Mouse (Mus musculus): ENCODE measurements at regions not wholly inside any gene's neighbourhood (a gene's known extent, or its start where the extent isn't known, plus 50 kb on each side); places are given as distances from the start of the nearest gene placed in this dataset.
"Not testable (repeated sequence)": the region's sequence is repeated elsewhere in the genome, so short reads cannot be mapped to it uniquely, and the experiment has no call there.

DNA sequence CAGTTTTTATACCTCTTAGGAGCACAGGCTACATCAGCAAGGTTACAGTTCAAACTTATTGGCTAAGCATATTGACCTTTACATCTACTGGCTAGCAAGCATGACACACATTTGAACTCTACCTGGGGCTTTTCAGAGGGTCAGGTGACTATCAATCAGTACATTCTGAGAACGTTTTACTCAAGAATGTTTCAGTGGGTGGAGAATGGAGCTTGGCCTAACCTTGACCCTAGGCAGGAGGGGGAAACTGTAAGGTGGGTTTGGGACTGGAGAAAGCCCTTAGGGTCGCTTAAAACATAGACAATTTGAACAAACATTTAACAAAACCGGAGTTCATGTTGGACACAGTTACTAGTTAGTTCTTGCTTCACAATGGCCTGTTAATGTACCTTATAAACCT is 1330.1 kb upstream of the Adam24 start:
- no peak overlapping the region for H3K9ac ChIP-seq (ENCODE audit: low read length)
- 56% methylated on average over 3 of the region's 3 CpGs for WGBS
- no peaks in the 10 kb centered on the region for H3K27me3 ChIP-seq (ENCODE audit: control insufficient read depth, insufficient read depth, low read depth, low read length)
- no peak overlapping the region for H3K4me2 ChIP-seq (ENCODE audit: low read depth, low read length)
- H3K4me3 ChIP-seq (ENCODE audit: low read length) = no peak overlapping the region
- no peaks in the 10 kb centered on the region for H3K36me3 ChIP-seq (ENCODE audit: control insufficient read depth, insufficient read depth, low read length)
- no peak overlapping the region for H3K27ac ChIP-seq (ENCODE audit: low read length)
- no peak for ATAC-seq (ENCODE audit: low read depth)
- H3K9me3 ChIP-seq (ENCODE audit: control insufficient read depth, low read length) = no peaks in the 10 kb centered on the region; the same call in 1 of the 2 replicates
- no peaks in the 10 kb centered on the region for H3K4me1 ChIP-seq (replicated peaks; ENCODE audit: control insufficient read depth, insufficient read depth, low read length)

DNA sequence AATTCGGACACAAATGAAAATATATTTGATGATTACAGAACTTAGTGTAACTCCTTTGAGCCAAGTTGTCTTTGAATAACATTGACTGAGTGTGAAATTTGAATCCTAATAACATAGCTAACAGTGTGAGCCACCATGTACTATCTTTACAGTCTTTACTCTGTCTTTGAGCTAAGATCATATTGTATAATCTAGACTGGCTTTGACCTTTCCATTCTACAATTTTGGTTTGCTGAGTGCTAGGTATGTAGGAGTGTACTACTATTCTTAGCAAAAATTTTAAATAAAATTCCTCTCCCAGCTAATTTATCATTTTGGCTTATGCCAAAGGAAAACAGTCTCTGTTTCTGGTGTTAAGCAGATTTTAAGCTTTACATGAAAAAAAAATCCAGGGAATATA is 1328.4 kb upstream of the Adam24 start:
- H3K27ac ChIP-seq (ENCODE audit: low read length) = no peak overlapping the region
- H3K4me3 ChIP-seq (ENCODE audit: low read length) = no peak overlapping the region
- 69% methylated on average over 1 of the region's 1 CpGs for WGBS
- no peak overlapping the region for H3K4me2 ChIP-seq (ENCODE audit: low read depth, low read length)
- H3K4me1 ChIP-seq (replicated peaks; ENCODE audit: control insufficient read depth, insufficient read depth, low read length) = no peaks in the 10 kb centered on the region
- no peaks in the 10 kb centered on the region for H3K36me3 ChIP-seq (ENCODE audit: control insufficient read depth, insufficient read depth, low read length)
- no peak for ATAC-seq (ENCODE audit: low read depth)
- H3K9ac ChIP-seq (ENCODE audit: low read length) = no peak overlapping the region
- no peaks in the 10 kb centered on the region for H3K27me3 ChIP-seq (ENCODE audit: control insufficient read depth, insufficient read depth, low read depth, low read length)
- H3K9me3 ChIP-seq (ENCODE audit: control insufficient read depth, low read length) = no peaks in the 10 kb centered on the region; the same call in 1 of the 2 replicates

DNA sequence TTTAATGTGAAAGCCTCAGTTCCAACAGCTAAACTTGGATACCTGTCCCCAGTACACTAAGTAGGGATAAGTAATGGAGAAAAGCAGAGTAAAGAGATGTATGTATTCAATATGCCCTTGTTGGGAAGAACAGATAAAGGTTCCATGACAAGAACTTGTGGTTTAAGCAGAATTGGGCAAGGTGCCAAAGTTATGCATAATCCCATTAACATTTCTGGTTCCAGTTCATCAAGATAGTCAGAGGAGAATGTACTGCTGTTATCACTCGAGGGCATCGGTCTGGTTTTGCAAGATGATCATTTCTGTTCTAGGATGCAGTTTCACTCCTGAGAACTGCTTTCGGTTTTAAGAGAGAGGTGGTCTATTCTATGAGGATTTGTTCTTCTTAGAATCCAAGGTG is 1325.9 kb upstream of the Adam24 start:
- Histone ChIP-seq H3K27me3 (ENCODE audit: control insufficient read depth, insufficient read depth, low read depth, low read length) (no peaks in the 10 kb centered on the region), H3K36me3 (ENCODE audit: control insufficient read depth, insufficient read depth, low read length) (no peaks in the 10 kb centered on the region), H3K27ac (ENCODE audit: low read length) (no peak overlapping the region), H3K4me2 (ENCODE audit: low read depth, low read length) (no peak overlapping the region), H3K9ac (ENCODE audit: low read length) (no peak overlapping the region), H3K4me1 (replicated peaks; ENCODE audit: control insufficient read depth, insufficient read depth, low read length) (no peaks in the 10 kb centered on the region), H3K4me3 (ENCODE audit: low read length) (no peak overlapping the region), H3K9me3 (ENCODE audit: control insufficient read depth, low read length) (no peaks in the 10 kb centered on the region; the same call in 1 of the 2 replicates)
- 73% methylated on average over 3 of the region's 3 CpGs for WGBS
- ATAC-seq (ENCODE audit: low read depth) = no peak

DNA sequence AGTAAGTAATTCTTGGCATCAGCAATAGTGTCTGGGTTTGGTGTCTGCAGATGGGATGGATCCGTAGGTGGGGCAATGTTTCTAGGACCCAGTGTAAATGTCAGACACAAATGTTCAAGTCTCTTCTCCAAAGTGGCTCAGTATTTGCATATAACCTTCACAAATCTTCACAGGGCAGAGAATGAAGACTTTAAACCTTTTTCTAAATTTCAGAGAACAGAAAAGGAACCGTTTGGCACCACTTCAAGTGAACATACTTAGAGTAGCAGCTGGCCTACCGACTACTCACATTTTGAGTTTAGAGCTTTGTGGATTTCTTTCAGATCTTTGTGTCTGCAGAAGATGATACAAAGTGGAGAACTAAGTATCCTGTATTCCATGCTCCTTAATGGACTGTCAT is 1319.5 kb upstream of the Adam24 start:
- Histone ChIP-seq H3K9ac (ENCODE audit: low read length) (no peak overlapping the region), H3K27me3 (ENCODE audit: control insufficient read depth, insufficient read depth, low read depth, low read length) (no peaks in the 10 kb centered on the region), H3K4me1 (replicated peaks; ENCODE audit: control insufficient read depth, insufficient read depth, low read length) (no peaks in the 10 kb centered on the region), H3K4me3 (ENCODE audit: low read length) (no peak overlapping the region), H3K4me2 (ENCODE audit: low read depth, low read length) (no peak overlapping the region), H3K27ac (ENCODE audit: low read length) (no peak overlapping the region), H3K9me3 (ENCODE audit: control insufficient read depth, low read length) (no peaks in the 10 kb centered on the region), H3K36me3 (ENCODE audit: control insufficient read depth, insufficient read depth, low read length) (no peaks in the 10 kb centered on the region)
- WGBS = 80% methylated on average over 3 of the region's 3 CpGs
- no peak for ATAC-seq (ENCODE audit: low read depth)

DNA sequence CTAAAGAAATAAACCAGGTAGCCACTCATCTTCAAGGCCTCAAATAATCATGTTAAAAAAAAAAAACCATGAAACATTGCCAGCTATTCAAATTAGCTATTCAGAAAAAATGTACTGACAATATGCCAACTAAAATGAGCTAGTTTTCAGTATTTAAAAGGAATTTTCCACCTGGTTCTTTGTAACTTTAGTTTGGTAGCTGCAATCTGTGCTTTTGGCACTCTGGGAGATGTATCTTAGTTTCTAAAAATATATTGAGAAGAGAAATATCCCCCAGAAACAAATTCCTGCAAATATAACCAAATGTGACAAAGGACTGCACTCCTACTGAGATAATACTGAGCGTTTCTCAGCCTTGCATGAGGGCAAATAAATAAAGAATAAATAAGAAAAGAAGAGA is 1317.8 kb upstream of the Adam24 start:
- WGBS = 80% methylated on average over 1 of the region's 1 CpGs
- Histone ChIP-seq H3K27ac (ENCODE audit: low read length) (no peak overlapping the region), H3K4me1 (replicated peaks; ENCODE audit: control insufficient read depth, insufficient read depth, low read length) (no peaks in the 10 kb centered on the region), H3K9me3 (ENCODE audit: control insufficient read depth, low read length) (no peaks in the 10 kb centered on the region), H3K27me3 (ENCODE audit: control insufficient read depth, insufficient read depth, low read depth, low read length) (no peaks in the 10 kb centered on the region), H3K4me3 (ENCODE audit: low read length) (no peak overlapping the region), H3K36me3 (ENCODE audit: control insufficient read depth, insufficient read depth, low read length) (no peaks in the 10 kb centered on the region), H3K9ac (ENCODE audit: low read length) (no peak overlapping the region), H3K4me2 (ENCODE audit: low read depth, low read length) (no peak overlapping the region)
- ATAC-seq (ENCODE audit: low read depth) = no peak

DNA sequence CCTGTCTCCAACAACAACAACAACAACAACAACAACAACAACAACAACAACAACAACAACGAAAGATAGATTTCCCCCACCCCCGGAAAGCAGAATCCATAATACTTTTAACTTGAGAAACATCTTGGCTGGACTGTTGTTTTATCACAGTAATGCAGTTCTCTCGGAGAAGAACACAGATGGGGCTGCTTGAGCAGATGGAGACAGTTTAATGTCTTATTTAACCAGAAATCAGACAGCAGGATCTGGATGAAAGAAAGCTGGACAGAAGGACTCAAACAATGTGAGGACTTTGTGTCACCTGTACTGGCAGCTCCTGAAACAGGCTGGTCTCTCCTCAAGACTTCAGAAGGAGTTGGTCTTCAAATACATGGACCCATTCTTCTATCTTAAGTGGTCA is 1317.0 kb upstream of the Adam24 start:
- WGBS = 90% methylated on average over 3 of the region's 3 CpGs

DNA sequence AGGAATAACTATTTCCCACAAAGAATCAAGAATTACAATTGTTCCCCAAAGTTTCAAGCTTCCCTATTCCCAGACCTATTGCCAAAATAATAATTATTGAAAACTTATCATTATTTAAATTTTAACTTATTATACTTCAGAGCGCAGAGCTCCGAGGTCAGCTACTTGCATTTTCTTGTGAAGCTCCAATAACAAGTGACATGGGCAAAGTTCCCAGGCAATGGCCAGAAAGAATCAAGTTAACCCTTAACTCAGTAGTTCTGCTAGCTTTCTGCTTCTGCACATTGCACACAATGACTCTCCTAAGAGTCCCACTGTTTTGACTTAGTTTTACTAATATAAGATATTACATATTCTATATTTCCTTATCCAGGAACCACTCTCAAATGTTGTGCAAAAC is 1308.5 kb upstream of the Adam24 start:
- 43% methylated on average over 2 of the region's 2 CpGs for WGBS
- not testable (repeated sequence) for H3K4me1 ChIP-seq (replicated peaks; ENCODE audit: control insufficient read depth, insufficient read depth, low read length); ATAC-seq (ENCODE audit: low read depth); H3K27me3 ChIP-seq (ENCODE audit: control insufficient read depth, insufficient read depth, low read depth, low read length); H3K9ac ChIP-seq (ENCODE audit: low read length); H3K27ac ChIP-seq (ENCODE audit: low read length); H3K4me3 ChIP-seq (ENCODE audit: low read length); H3K9me3 ChIP-seq (ENCODE audit: control insufficient read depth, low read length); H3K36me3 ChIP-seq (ENCODE audit: control insufficient read depth, insufficient read depth, low read length); H3K4me2 ChIP-seq (ENCODE audit: low read depth, low read length)

More for the DNA sequence above, 1317.0 kb upstream of the Adam24 start:
- Histone ChIP-seq H3K27me3 (ENCODE audit: control insufficient read depth, insufficient read depth, low read depth, low read length) (no peaks in the 10 kb centered on the region), H3K9ac (ENCODE audit: low read length) (no peak overlapping the region), H3K9me3 (ENCODE audit: control insufficient read depth, low read length) (no peaks in the 10 kb centered on the region), H3K4me1 (replicated peaks; ENCODE audit: control insufficient read depth, insufficient read depth, low read length) (no peaks in the 10 kb centered on the region), H3K4me3 (ENCODE audit: low read length) (no peak overlapping the region), H3K36me3 (ENCODE audit: control insufficient read depth, insufficient read depth, low read length) (no peaks in the 10 kb centered on the region), H3K4me2 (ENCODE audit: low read depth, low read length) (no peak overlapping the region), H3K27ac (ENCODE audit: low read length) (no peak overlapping the region)
- no peak for ATAC-seq (ENCODE audit: low read depth)

All from lung, embryonic 16.5 days (tissue).